Mouse (Mus musculus): ENCODE measurements at regions not wholly inside any gene's neighbourhood (a gene's known extent, or its start where the extent isn't known, plus 50 kb on each side); places are given as distances from the start of the nearest gene placed in this dataset.

GRCm38 (mm10) chr12:110082921-110083320 is 195.9 kb upstream of the Dio3 start:
- Histone ChIP-seq H3K27me3 (ENCODE audit: insufficient read depth, low read length) (no peaks in the 10 kb centered on the region), H3K4me3 (ENCODE audit: low read depth, low read length) (peak overlapping the region; percentile 13; the same call in 1 of the 2 replicates), H3K36me3 (replicated peaks) (no peaks in the 10 kb centered on the region), H3K9me3 (replicated peaks) (peaks cover 88% of the 10 kb centered on the region), H3K4me1 (ENCODE audit: insufficient read depth, low read depth, low read length) (no peaks in the 10 kb centered on the region)
- ATAC-seq (ENCODE audit: extremely low read depth, insufficient number of reproducible peaks, low FRiP score, poor library complexity, severe bottlenecking): no peak
- TF ChIP-seq GATA1 (IDR thresholded peaks at IDR 0.05; ENCODE audit: borderline replicate concordance, low read length): no peak
- TF ChIP-seq GATA2 (IDR thresholded peaks at IDR 0.05; ENCODE audit: borderline replicate concordance, low read depth, low read length): no peak
- TF ChIP-seq CTCF (IDR thresholded peaks at IDR 0.05; ENCODE audit: low read depth, low read length): no peak
- TF ChIP-seq TAL1 (conservative IDR thresholded peaks at IDR 0.05; ENCODE audit: low read depth, low read length): no peak
- no peak for TF ChIP-seq POLR2AphosphoS5 (IDR thresholded peaks at IDR 0.05; ENCODE audit: insufficient replicate concordance, low read depth, low read length)
- no peak for DNase-seq (ENCODE audit: low spot score)

GRCm38 (mm10) chr12:110083471-110083870 is 195.4 kb upstream of the Dio3 start:
- H3K27me3 ChIP-seq (ENCODE audit: insufficient read depth, low read length): no peaks in the 10 kb centered on the region
- H3K4me1 ChIP-seq (ENCODE audit: insufficient read depth, low read depth, low read length): no peaks in the 10 kb centered on the region
- no peak for DNase-seq (ENCODE audit: low spot score)
- H3K36me3 ChIP-seq (replicated peaks): no peaks in the 10 kb centered on the region
- no peak for ATAC-seq (ENCODE audit: extremely low read depth, insufficient number of reproducible peaks, low FRiP score, poor library complexity, severe bottlenecking)
- H3K4me3 ChIP-seq (ENCODE audit: low read depth, low read length): no peak overlapping the region
- peaks cover 87% of the 10 kb centered on the region for H3K9me3 ChIP-seq (replicated peaks)
- no peak for TF ChIP-seq GATA1 (IDR thresholded peaks at IDR 0.05; ENCODE audit: borderline replicate concordance, low read length)

GRCm38 (mm10) chr12:110086921-110087320 is 191.9 kb upstream of the Dio3 start:
- Histone ChIP-seq H3K27me3 (ENCODE audit: insufficient read depth, low read length) (no peaks in the 10 kb centered on the region), H3K36me3 (replicated peaks) (no peaks in the 10 kb centered on the region), H3K4me3 (ENCODE audit: low read depth, low read length) (no peak overlapping the region), H3K4me1 (ENCODE audit: insufficient read depth, low read depth, low read length) (no peaks in the 10 kb centered on the region), H3K9me3 (replicated peaks) (peaks cover 90% of the 10 kb centered on the region)
- TF ChIP-seq POLR2AphosphoS5 (IDR thresholded peaks at IDR 0.05; ENCODE audit: insufficient replicate concordance, low read depth, low read length) (no peak), TAL1 (conservative IDR thresholded peaks at IDR 0.05; ENCODE audit: low read depth, low read length) (no peak), GATA2 (IDR thresholded peaks at IDR 0.05; ENCODE audit: borderline replicate concordance, low read depth, low read length) (no peak), CTCF (IDR thresholded peaks at IDR 0.05; ENCODE audit: low read depth, low read length) (no peak), GATA1 (IDR thresholded peaks at IDR 0.05; ENCODE audit: borderline replicate concordance, low read length) (no peak)
- ATAC-seq (ENCODE audit: extremely low read depth, insufficient number of reproducible peaks, low FRiP score, poor library complexity, severe bottlenecking): no peak
- DNase-seq (ENCODE audit: low spot score): no peak

- Histone ChIP-seq H3K36me3 (replicated peaks) (no peaks in the 10 kb centered on the region), H3K27me3 (ENCODE audit: insufficient read depth, low read length) (no peaks in the 10 kb centered on the region), H3K4me1 (ENCODE audit: insufficient read depth, low read depth, low read length) (no peaks in the 10 kb centered on the region), H3K9me3 (replicated peaks) (peaks cover 89% of the 10 kb centered on the region), H3K4me3 (ENCODE audit: low read depth, low read length) (no peak overlapping the region)
- TF ChIP-seq TAL1 (conservative IDR thresholded peaks at IDR 0.05; ENCODE audit: low read depth, low read length): no peak
- no peak for TF ChIP-seq GATA1 (IDR thresholded peaks at IDR 0.05; ENCODE audit: borderline replicate concordance, low read length)
- no peak for TF ChIP-seq CTCF (IDR thresholded peaks at IDR 0.05; ENCODE audit: low read depth, low read length)
- no peak for TF ChIP-seq POLR2AphosphoS5 (IDR thresholded peaks at IDR 0.05; ENCODE audit: insufficient replicate concordance, low read depth, low read length)
- TF ChIP-seq GATA2 (IDR thresholded peaks at IDR 0.05; ENCODE audit: borderline replicate concordance, low read depth, low read length): no peak
- ATAC-seq (ENCODE audit: extremely low read depth, insufficient number of reproducible peaks, low FRiP score, poor library complexity, severe bottlenecking): no peak
- no peak for DNase-seq (ENCODE audit: low spot score)
Observed at GRCm38 (mm10) chr12:110087812-110088211, 191.1 kb upstream of the Dio3 start.

GRCm38 (mm10) chr12:110102186-110102585 is 176.7 kb upstream of the Dio3 start:
- Histone ChIP-seq H3K27me3 (ENCODE audit: insufficient read depth, low read length) (no peaks in the 10 kb centered on the region), H3K4me1 (ENCODE audit: insufficient read depth, low read depth, low read length) (no peaks in the 10 kb centered on the region), H3K4me3 (ENCODE audit: low read depth, low read length) (no peak overlapping the region), H3K36me3 (replicated peaks) (no peaks in the 10 kb centered on the region), H3K9me3 (replicated peaks) (peaks cover 60% of the 10 kb centered on the region)
- DNase-seq (ENCODE audit: low spot score) (no peak), ATAC-seq (ENCODE audit: extremely low read depth, insufficient number of reproducible peaks, low FRiP score, poor library complexity, severe bottlenecking) (no peak)
- TF ChIP-seq CTCF (IDR thresholded peaks at IDR 0.05; ENCODE audit: low read depth, low read length): no peak
- TF ChIP-seq GATA2 (IDR thresholded peaks at IDR 0.05; ENCODE audit: borderline replicate concordance, low read depth, low read length): no peak
- no peak for TF ChIP-seq GATA1 (IDR thresholded peaks at IDR 0.05; ENCODE audit: borderline replicate concordance, low read length)
- no peak for TF ChIP-seq TAL1 (conservative IDR thresholded peaks at IDR 0.05; ENCODE audit: low read depth, low read length)

- DNase-seq (ENCODE audit: low spot score) (no peak), ATAC-seq (ENCODE audit: extremely low read depth, insufficient number of reproducible peaks, low FRiP score, poor library complexity, severe bottlenecking) (no peak)
- peaks cover 90% of the 10 kb centered on the region for H3K9me3 ChIP-seq (replicated peaks)
- no peak for TF ChIP-seq TAL1 (conservative IDR thresholded peaks at IDR 0.05; ENCODE audit: low read depth, low read length)
- no peak for TF ChIP-seq GATA2 (IDR thresholded peaks at IDR 0.05; ENCODE audit: borderline replicate concordance, low read depth, low read length)
- no peak for TF ChIP-seq POLR2AphosphoS5 (IDR thresholded peaks at IDR 0.05; ENCODE audit: insufficient replicate concordance, low read depth, low read length)
- TF ChIP-seq GATA1 (IDR thresholded peaks at IDR 0.05; ENCODE audit: borderline replicate concordance, low read length): no peak
- no peak for TF ChIP-seq CTCF (IDR thresholded peaks at IDR 0.05; ENCODE audit: low read depth, low read length)
- no peaks in the 10 kb centered on the region for H3K4me1 ChIP-seq (ENCODE audit: insufficient read depth, low read depth, low read length)
- no peaks in the 10 kb centered on the region for H3K36me3 ChIP-seq (replicated peaks)
- no peaks in the 10 kb centered on the region for H3K27me3 ChIP-seq (ENCODE audit: insufficient read depth, low read length)
- no peak overlapping the region for H3K4me3 ChIP-seq (ENCODE audit: low read depth, low read length)
Observed at GRCm38 (mm10) chr12:110112051-110112722, 166.7 kb upstream of the Dio3 start.
